Mouse (Mus musculus): ENCODE measurements around the gene Rbsn.

DNA sequence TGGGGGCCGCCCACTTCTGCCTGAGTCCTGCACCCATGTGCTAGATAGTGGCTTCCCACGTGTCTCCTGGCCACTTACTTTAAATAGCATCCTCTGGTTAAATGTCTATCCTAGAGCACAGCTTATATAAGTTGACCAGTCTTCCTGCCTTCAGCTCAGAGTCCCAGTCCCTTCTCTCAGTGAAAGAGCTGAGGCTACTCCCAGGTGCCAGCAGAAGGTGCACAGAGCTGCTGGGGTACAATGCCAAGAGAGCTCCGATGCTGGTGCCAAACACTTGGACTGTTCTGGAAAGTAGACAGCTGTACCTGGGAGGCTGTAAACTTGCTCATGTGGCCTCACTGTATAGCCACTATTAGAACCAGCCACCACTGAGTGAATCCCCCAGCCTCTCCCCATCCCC, 7.3 kb upstream of the Rbsn start:
- TF ChIP-seq GATA1 (IDR thresholded peaks at IDR 0.05; ENCODE audit: low read length) (no peak), TAL1 (IDR thresholded peaks at IDR 0.05; ENCODE audit: low read length) (no peak)

All from erythroblast, embryonic 14.5 days (primary cell).